Mouse (Mus musculus) small intestine, adult 2 months (tissue): ENCODE results near the gene Prrt2.

Experiments used
- CTCF ChIP-seq: fragments of 200-500 bp; IDR thresholded peaks from 2 replicates; pipeline ENCODE4 v1.5.1; 2012; ENCODE audit warnings: low read depth, mild to moderate bottlenecking, control low read depth, inconsistent platforms, low read length, moderate library complexity, mixed read lengths; ENCODE audit not compliant: insufficient replicate concordance, insufficient read length; ENCODE audit errors: extremely low read depth
- POLR2A ChIP-seq: fragments of 200-500 bp; IDR thresholded peaks from 2 replicates; pipeline ENCODE4 v1.6.1; 2012; ENCODE audit warnings: low read depth, mild to moderate bottlenecking, control low read depth, inconsistent platforms, low read length, moderate library complexity

- TF ChIP-seq CTCF (no peak), POLR2A (no peak)
These were observed 5.6 kb upstream of the Prrt2 start for GRCm38 (mm10) chr7:127026616-127026983.
